Mouse (Mus musculus) NIH3T3 (cell line): ENCODE measurements around the gene Prr7.

Experiments used
- DNase-seq: peaks from one replicate; pipeline ENCODE4 v3.0.0-alpha.2; 2012; ENCODE audit warnings: low read depth

Gene Prr7

DNA sequence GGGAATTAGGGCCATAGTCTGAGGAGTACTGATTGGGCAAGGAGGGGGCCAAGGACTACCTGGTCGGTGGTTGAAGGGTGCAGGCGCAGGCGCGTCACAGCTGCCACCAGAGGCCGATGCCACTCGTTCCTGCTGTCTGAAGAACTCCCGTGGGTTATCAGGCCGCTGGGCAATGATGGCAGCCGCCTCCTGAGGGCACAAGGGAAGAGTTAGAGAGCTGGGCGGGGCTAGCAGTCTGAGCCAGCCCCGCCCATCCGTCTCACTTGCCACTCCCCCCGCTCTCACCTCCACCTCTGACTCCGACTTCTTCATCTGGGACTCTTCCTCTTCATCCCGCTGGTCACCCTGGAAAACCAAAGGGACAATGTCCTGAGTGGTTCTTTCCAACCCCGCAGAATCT is 13.4 kb downstream of the Prr7 start:
- DNase-seq: no peak

- peak; percentile 36 for DNase-seq
These were observed 14.0 kb downstream of the Prr7 start for GRCm38 (mm10) chr13:55478036-55478435.

GRCm38 (mm10) chr13:55479008-55479407 is 14.9 kb downstream of the Prr7 start:
- no peak for DNase-seq

GRCm38 (mm10) chr13:55479929-55480328 is 15.9 kb downstream of the Prr7 start:
- no peak for DNase-seq

DNA sequence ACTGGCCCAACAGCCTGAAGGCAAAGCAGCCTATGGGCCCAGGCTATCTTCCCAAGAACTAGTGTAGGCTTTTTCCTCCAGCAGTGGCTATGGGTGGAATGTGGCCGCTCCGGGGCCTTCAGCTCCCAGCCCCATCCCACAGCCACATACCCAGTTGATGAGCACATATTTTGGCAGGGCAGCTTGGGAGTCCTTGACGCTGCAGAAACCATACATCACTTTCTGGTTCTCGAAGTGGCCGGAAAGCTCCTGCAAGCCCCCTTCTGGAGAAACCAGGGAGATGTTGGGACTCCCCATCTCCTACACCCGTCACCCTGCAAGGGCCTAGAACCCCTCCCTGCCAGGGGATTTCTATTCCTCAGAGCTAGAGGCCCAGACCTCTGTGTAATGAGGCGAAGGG is 18.5 kb downstream of the Prr7 start:
- peak; percentile 89 for DNase-seq

DNA sequence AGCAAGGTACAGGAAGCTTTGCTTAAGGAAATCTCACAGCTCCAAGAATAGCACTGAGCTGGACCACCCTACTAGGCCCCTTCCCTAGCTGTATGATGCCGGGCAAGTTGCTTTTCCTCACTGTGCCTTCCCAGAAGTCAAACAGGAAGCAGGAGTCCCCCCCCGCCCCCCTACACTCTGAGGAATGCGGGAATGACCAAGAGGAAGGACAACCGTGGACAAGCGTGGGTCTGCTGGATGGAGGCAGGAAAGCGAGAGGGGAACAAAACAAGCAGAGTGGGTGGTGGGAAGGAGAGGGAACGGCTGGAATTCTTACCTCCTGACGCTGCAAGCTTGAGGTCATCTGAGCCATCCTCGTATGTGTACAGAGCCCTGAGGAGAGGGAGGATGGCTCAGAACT is 19.0 kb downstream of the Prr7 start:
- no peak for DNase-seq

GRCm38 (mm10) chr13:55483593-55483992 is 19.5 kb downstream of the Prr7 start:
- peak; percentile 25 for DNase-seq

- no peak for DNase-seq
These were observed 20.5 kb downstream of the Prr7 start for GRCm38 (mm10) chr13:55484520-55485088.

- DNase-seq: peak; percentile 64
These were observed 22.1 kb downstream of the Prr7 start for GRCm38 (mm10) chr13:55486029-55486794.

- DNase-seq: peak; percentile 53
These were observed 23.0 kb downstream of the Prr7 start for GRCm38 (mm10) chr13:55486916-55487577.

DNA sequence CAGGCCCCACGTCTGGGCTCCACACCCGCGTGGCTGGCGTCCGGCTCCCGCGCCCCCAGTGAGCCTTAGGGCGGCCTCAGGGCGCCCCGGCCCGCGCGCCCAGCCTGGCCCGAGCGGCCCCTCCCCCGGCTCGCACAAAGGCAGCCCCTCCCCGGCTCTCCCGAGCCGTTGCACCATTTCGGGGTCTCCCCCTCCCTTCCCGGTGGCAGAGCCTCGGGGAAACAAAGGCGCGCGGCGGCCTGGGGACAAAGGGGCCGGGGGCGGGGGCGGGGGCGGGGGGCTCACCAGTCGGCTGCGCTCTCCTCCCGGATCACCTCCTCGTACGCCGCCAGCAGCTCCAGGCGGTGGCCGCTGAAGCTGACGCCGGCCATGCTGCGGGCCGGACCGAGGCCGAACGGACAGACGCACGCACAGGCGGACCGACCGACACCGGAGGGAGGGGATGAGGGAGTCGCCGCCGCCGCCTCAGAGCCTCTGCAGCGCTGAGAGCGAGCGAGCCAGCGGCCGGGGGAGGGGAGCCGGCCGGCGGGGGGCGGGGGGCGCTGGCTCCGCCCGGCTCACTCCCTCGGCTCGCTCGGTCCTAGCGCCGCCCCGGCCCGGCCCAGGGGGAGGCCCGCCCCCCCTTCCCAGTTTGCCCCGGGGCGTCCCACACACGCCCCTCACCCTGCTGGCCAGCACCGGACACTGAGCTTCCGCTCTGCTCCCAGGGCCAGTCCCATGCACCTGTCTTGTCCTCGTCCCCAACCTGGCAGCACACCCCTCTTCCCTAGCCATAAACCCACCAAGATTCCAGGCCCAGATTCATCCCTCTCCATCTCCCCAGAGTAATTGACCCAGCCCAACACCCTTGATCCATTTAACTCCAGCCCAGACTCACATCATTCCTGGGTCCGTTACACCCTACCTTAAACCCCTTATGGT is 23.8 kb downstream of the Prr7 start, which contains the start of gene Dbn1:
Dbn1 (minus strand) TSS at position 534 of the 921 bp plus-strand sequence.
- peak; percentile 71 for DNase-seq

GRCm38 (mm10) chr13:55494257-55494656 is 30.2 kb downstream of the Prr7 start:
- no peak for DNase-seq

GRCm38 (mm10) chr13:55494883-55495621 is 31.0 kb downstream of the Prr7 start:
- DNase-seq: no peak

DNA sequence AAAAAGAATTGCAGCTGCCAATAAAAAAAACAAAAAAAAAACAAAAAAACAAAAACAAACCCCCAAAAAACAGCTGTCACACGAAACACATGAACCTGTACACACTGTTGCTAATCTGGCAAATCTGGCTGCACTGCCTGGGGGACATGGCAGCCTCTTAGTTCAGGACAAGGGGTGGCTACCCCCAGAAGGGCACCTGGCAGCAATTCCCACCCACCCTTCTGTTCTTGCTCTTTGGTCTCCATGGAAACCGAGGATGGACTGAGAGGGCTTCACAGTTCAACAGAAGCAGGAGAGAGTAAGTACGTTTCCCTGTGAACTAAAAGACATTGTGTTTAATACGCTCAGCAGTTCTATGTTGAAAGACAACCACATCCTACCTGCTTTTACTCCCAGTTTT is 31.6 kb downstream of the Prr7 start:
- no peak for DNase-seq

GRCm38 (mm10) chr13:55496661-55497060 is 32.6 kb downstream of the Prr7 start:
- DNase-seq: peak; percentile 16

GRCm38 (mm10) chr13:55498906-55499305 is 34.8 kb downstream of the Prr7 start:
- DNase-seq: no peak

GRCm38 (mm10) chr13:55500575-55500974 is 36.5 kb downstream of the Prr7 start:
- no peak for DNase-seq

GRCm38 (mm10) chr13:55502405-55502804 is 38.3 kb downstream of the Prr7 start:
- DNase-seq: no peak

- DNase-seq: no peak
These were observed 40.3 kb downstream of the Prr7 start for GRCm38 (mm10) chr13:55504390-55504789.

DNA sequence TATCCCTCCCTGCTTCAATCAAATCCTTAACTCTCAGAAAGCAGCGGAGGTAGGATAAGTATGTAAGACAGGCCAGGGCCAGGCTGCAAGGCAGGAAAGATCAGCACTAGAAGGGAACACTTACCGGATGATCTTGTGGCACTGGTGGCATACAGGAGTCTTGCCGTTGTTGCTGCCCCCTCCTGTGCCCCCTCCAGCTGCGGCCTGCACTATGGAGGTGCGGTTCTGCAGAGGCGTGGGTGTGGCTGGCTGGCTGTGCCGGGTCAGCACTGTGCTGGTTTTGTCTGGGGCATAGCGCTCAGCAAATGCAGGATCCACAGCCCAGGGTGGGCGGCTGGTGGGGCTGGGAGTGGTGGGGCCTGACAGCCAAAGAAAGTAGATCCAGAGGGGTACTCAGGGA is 41.7 kb downstream of the Prr7 start:
- DNase-seq: no peak

DNA sequence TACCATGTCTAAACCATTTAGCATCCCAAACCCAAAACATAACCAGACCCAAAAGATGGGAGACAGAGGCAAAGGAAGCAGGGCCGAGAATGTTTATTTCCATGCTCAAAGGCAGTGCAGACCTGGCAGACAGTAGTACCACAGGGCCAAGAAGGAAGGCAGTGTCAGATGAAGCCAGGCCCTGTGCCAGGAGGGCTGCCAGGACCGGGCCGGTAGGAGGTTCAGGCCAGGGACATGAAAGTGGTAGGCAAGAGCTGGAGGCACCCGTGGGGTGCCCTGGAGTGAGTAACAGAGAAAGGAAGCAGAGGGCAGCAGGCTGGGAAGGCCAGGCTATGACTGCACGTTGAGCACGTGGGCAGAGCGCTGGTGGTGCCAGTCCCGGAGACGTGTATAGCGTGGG is 42.6 kb downstream of the Prr7 start:
- DNase-seq: no peak
